Mouse (Mus musculus) lung, postnatal 0 days (tissue): ENCODE data around the gene Smco3. TPM values are rescaled to one million over a fixed set of nuclear protein-coding genes. Genes with fewer than 3 reads are reported as not detected.
A peak's percentile ranks its signal among the peaks of the same experiment; 100 is the strongest.

Experiments
- ATAC-seq: fragments of 200-750 bp; cut with Nextera tagmentation; 2 replicates; pipeline ENCODE4 v1.8.0; 2017; ENCODE audit warnings: moderate library complexity
- DNase-seq: peaks from one replicate; pipeline ENCODE4 v3.0.0-alpha.2; 2016; ENCODE audit warnings: low spot score
- H3K27ac ChIP-seq: fragments of 300-500 bp; sonication (generic); 2 replicates; pipeline ENCODE4 v1.5.1; 2014; ENCODE audit warnings: antibody characterized with exemption, mild to moderate bottlenecking, low read length, mixed read lengths
- H3K27me3 ChIP-seq: fragments of 300-500 bp; sonication (generic); replicated peaks from 2 replicates; pipeline ENCODE4 v1.6.1; 2014; ENCODE audit warnings: low read length, mixed read lengths; ENCODE audit not compliant: insufficient read depth
- H3K36me3 ChIP-seq: fragments of 300-500 bp; sonication (generic); 2 replicates; pipeline ENCODE4 v1.6.1; 2014; ENCODE audit warnings: low read length, mixed read lengths; ENCODE audit not compliant: insufficient read depth
- H3K4me1 ChIP-seq: fragments of 300-500 bp; sonication (generic); 2 replicates; pipeline ENCODE4 v1.6.1; 2014; ENCODE audit warnings: antibody characterized with exemption, low read depth, low read length, mixed read lengths; ENCODE audit not compliant: insufficient read depth
- H3K4me2 ChIP-seq: fragments of 300-500 bp; sonication (generic); replicated peaks from 2 replicates; pipeline ENCODE4 v1.6.1; 2014; ENCODE audit warnings: low read depth, mild to moderate bottlenecking, low read length, moderate library complexity, mixed read lengths
- H3K4me3 ChIP-seq: fragments of 300-500 bp; sonication (generic); 2 replicates; pipeline ENCODE4 v1.5.1; 2014; ENCODE audit warnings: low read depth, low read length
- H3K9ac ChIP-seq: fragments of 300-500 bp; sonication (generic); replicated peaks from 2 replicates; pipeline ENCODE4 v1.6.1; 2014; ENCODE audit warnings: low read depth, mild to moderate bottlenecking
- H3K9me3 ChIP-seq: fragments of 300-500 bp; sonication (generic); 2 replicates; pipeline ENCODE4 v1.6.1; 2016; ENCODE audit warnings: low read length, mixed read lengths
- CTCF ChIP-seq: IDR thresholded peaks from 2 replicates; pipeline ENCODE4 v1.5.1; 2016; ENCODE audit warnings: antibody characterized with exemption, mild to moderate bottlenecking
- EP300 ChIP-seq: IDR thresholded peaks from 2 replicates; pipeline ENCODE4 v1.6.1; 2016; ENCODE audit warnings: antibody characterized with exemption, mild to moderate bottlenecking, control low read depth
- WGBS: fragments of 180-500 bp; shearing (Covaris S2); extraction: QIAGEN DNeasy Blood & Tissue Kit; methylation state at CpG from one replicate; pipeline ENCODE4 v1.1.7; 2014; 5-methylcytosine and 5-hydroxymethylcytosine counted together
- polyA plus RNA-seq: library from polyadenylated mRNA; unstranded; fragments of >200 nt; fragmentation: Nextera tagmentation; extraction: Ambion mirVana; gene quantifications from 2 replicates; pipeline ENCODE4 v1.2.1, GENCODE M21; 2015

The Smco3 gene
- polyA plus RNA-seq, 1 experiment from 2014 or later, result 2.3 TPM

- H3K27ac ChIP-seq, result peak within 1 kb of the TSS; percentile 90
- H3K4me3 ChIP-seq, result peak within 1 kb of the TSS; percentile 100
- peak within 1 kb of the TSS; percentile 99 for H3K9ac ChIP-seq
- no peak for TF ChIP-seq CTCF
- no peak for TF ChIP-seq EP300
- peak; percentile 49 for DNase-seq
- peak; percentile 25 for ATAC-seq
- H3K27me3 ChIP-seq, result no peaks in the 10 kb centered on the region
- peak within 1 kb of the TSS; percentile 66 for H3K4me2 ChIP-seq
- under 1% methylated on average over 34 of the region's 34 CpGs for WGBS
- peaks cover 17% of the 10 kb centered on the region for H3K36me3 ChIP-seq
- H3K9me3 ChIP-seq, result no peaks in the 10 kb centered on the region
- 0 out of 2 replicates have a peak, but pooled peaks cover 4% of the 10 kb centered on the region for H3K4me1 ChIP-seq
These were observed 7.8 kb downstream of the Smco3 start, which contains the start of gene BC049715 for GRCm38 (mm10) chr6:136827516-136827880. BC049715 (plus strand) TSS chr6:136827626.

GRCm38 (mm10) chr6:136827116-136827515 is 8.1 kb downstream of the Smco3 start:
- Histone ChIP-seq H3K9ac (peak overlapping the region; percentile 99), H3K4me2 (peak overlapping the region; percentile 66), H3K36me3 (peaks cover 21% of the 10 kb centered on the region), H3K4me1 (0 out of 2 replicates have a peak, but pooled peaks cover 4% of the 10 kb centered on the region), H3K9me3 (no peaks in the 10 kb centered on the region), H3K27ac (no peak overlapping the region), H3K4me3 (peak overlapping the region; percentile 100), H3K27me3 (no peaks in the 10 kb centered on the region)
- no peak for ATAC-seq
- no peak for TF ChIP-seq CTCF
- TF ChIP-seq EP300, result no peak
- no peak for DNase-seq
- 12% methylated on average over 7 of the region's 7 CpGs for WGBS

DNA sequence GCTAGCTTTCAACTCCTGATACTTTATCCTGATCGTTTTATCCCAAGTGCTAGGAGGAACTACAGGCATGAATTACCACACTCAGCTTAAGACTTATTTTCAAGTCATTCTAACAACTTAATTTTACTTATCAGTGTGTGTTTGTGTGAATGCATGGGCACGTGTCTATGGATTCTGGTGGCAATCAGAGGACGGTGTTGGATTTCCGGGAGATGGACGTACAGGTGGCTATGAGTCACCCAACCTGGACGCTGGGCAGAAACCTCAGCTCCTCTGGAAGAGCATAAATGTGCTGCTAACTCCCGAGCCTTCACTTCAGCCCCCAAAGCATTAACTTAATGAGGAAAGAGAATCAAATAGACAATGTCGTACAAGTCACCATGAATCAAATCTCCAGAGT is 10.3 kb downstream of the Smco3 start:
- Histone ChIP-seq H3K27ac (no peak overlapping the region), H3K36me3 (peaks cover 40% of the 10 kb centered on the region), H3K4me2 (no peak overlapping the region), H3K4me1 (0 out of 2 replicates have a peak, but pooled peaks cover 4% of the 10 kb centered on the region), H3K9ac (no peak overlapping the region), H3K27me3 (no peaks in the 10 kb centered on the region), H3K4me3 (no peak overlapping the region), H3K9me3 (no peaks in the 10 kb centered on the region)
- WGBS, result 92% methylated on average over 8 of the region's 8 CpGs
- DNase-seq (no peak), ATAC-seq (no peak)
- TF ChIP-seq EP300, result no peak
- TF ChIP-seq CTCF, result no peak

DNA sequence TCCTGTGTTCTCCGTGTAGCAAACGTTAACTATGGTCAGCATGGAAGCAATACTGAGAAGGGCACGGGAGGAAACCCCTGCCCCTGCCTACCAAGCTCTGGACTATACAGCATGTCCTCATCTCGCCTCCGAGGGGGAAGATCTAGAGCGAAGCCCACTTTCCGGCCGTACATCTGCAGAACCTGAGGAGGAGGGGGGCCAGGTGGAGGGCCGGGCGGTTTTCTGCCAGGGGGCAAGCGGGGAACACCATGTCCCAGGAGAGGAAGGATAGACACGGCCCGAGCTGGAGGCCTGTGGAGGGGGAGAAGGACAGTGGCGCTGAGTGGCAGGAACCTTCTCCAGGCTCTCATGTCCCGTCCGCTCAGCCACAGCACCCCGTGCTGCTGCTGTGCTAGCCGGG is 14.2 kb downstream of the Smco3 start:
- peaks cover 58% of the 10 kb centered on the region for H3K36me3 ChIP-seq
- no peak overlapping the region for H3K4me2 ChIP-seq
- no peak for TF ChIP-seq CTCF
- no peak for TF ChIP-seq EP300
- H3K4me3 ChIP-seq, result no peak overlapping the region
- H3K9me3 ChIP-seq, result no peaks in the 10 kb centered on the region
- H3K27me3 ChIP-seq, result no peaks in the 10 kb centered on the region
- no peak overlapping the region for H3K27ac ChIP-seq
- H3K9ac ChIP-seq, result no peak overlapping the region
- H3K4me1 ChIP-seq, result no peaks in the 10 kb centered on the region
- ATAC-seq, result no peak
- no peak for DNase-seq
- 93% methylated on average over 18 of the region's 18 CpGs for WGBS

GRCm38 (mm10) chr6:136820381-136820780 is 14.9 kb downstream of the Smco3 start:
- Histone ChIP-seq H3K9me3 (no peaks in the 10 kb centered on the region), H3K36me3 (peaks cover 65% of the 10 kb centered on the region), H3K9ac (no peak overlapping the region), H3K27ac (no peak overlapping the region), H3K4me2 (no peak overlapping the region), H3K27me3 (no peaks in the 10 kb centered on the region), H3K4me3 (no peak overlapping the region), H3K4me1 (no peaks in the 10 kb centered on the region)
- 94% methylated on average over 21 of the region's 21 CpGs for WGBS
- ATAC-seq (no peak), DNase-seq (no peak)
- TF ChIP-seq CTCF (no peak), EP300 (no peak)

DNA sequence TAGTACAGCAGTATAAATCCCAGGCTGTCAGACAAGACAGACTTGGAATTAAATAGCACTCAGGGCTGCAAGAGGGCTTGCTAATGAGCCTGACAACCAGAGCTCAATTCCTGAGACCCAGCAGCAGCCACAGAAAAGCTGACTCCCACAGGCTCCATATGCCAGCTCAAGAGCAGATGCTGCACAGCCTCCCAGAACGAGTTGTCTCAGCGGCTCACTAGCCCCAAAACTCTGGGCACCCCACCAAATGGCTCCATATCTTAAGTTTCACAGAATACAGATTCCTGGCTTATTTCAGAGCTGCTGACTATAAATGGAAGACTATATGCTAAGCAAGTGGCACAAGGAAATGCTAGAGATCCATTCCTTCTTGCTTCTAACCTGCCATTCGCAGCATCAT is 17.7 kb downstream of the Smco3 start:
- WGBS, result 97% methylated on average over 3 of the region's 3 CpGs
- peaks cover 66% of the 10 kb centered on the region for H3K36me3 ChIP-seq
- no peak overlapping the region for H3K4me2 ChIP-seq
- no peak overlapping the region for H3K27ac ChIP-seq
- H3K4me3 ChIP-seq, result no peak overlapping the region
- TF ChIP-seq CTCF, result no peak
- TF ChIP-seq EP300, result no peak
- no peak for DNase-seq
- H3K27me3 ChIP-seq, result no peaks in the 10 kb centered on the region
- H3K4me1 ChIP-seq, result no peaks in the 10 kb centered on the region
- no peak for ATAC-seq
- no peak overlapping the region for H3K9ac ChIP-seq
- no peaks in the 10 kb centered on the region for H3K9me3 ChIP-seq

DNA sequence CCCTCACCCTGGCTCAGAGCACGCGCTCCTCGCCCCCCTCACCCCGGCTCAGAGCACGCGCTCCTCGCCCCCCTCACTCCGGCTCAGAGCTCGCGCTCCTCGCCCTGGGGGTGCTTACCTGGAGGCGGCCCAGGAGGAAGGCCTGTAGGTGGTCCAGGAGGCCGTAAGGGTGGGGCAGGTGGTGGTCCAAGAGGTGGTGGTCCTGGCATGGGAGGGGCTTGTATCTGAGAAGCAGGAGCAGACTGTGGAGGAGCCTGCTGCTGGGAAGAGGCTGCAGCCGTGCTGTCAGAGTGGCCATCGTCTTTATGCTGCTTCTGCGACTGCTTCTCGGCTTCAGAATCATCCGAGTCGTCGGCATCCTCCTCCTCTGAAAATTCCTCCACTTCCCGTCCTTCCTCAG is 18.4 kb downstream of the Smco3 start:
- no peak overlapping the region for H3K27ac ChIP-seq
- no peak overlapping the region for H3K4me2 ChIP-seq
- no peak for DNase-seq
- no peak overlapping the region for H3K9ac ChIP-seq
- H3K4me3 ChIP-seq, result no peak overlapping the region
- H3K9me3 ChIP-seq, result no peaks in the 10 kb centered on the region
- no peak for TF ChIP-seq CTCF
- TF ChIP-seq EP300, result no peak
- ATAC-seq, result no peak
- H3K4me1 ChIP-seq, result no peaks in the 10 kb centered on the region
- WGBS, result 95% methylated on average over 21 of the region's 21 CpGs
- H3K27me3 ChIP-seq, result no peaks in the 10 kb centered on the region
- H3K36me3 ChIP-seq, result peaks cover 62% of the 10 kb centered on the region
